Mouse (Mus musculus): ENCODE measurements around the gene Cela2a.

Cela2a gene

GRCm38 (mm10) chr4:141826060-141826459 lies at the start of gene Cela2a:
TSS of gene Cela2a (minus strand) at chr4:141826160.
- DNase-seq (ENCODE audit: low spot score): no peak

GRCm38 (mm10) chr4:141875481-141876108 lies 49.6 kb upstream of the Cela2a start:
- DNase-seq (ENCODE audit: low spot score): no peak

GRCm38 (mm10) chr4:141874601-141875460 lies 48.9 kb upstream of the Cela2a start, which contains the start of gene Efhd2:
TSS of gene Efhd2 (minus strand) at chr4:141874920.
- DNase-seq (ENCODE audit: low spot score): peak; percentile 59

- no peak for DNase-seq (ENCODE audit: low spot score)
Observed at GRCm38 (mm10) chr4:141874111-141874600, 48.2 kb upstream of the Cela2a start.

- no peak for DNase-seq (ENCODE audit: low spot score)
Observed at GRCm38 (mm10) chr4:141872977-141873376, 47.0 kb upstream of the Cela2a start.

- DNase-seq (ENCODE audit: low spot score): no peak
Observed at GRCm38 (mm10) chr4:141871909-141872308, 45.9 kb upstream of the Cela2a start.

GRCm38 (mm10) chr4:141871333-141871725 lies 45.4 kb upstream of the Cela2a start:
- no peak for DNase-seq (ENCODE audit: low spot score)

GRCm38 (mm10) chr4:141870666-141871332 lies 44.8 kb upstream of the Cela2a start:
- DNase-seq (ENCODE audit: low spot score): no peak

GRCm38 (mm10) chr4:141869436-141870215 lies 43.7 kb upstream of the Cela2a start:
- DNase-seq (ENCODE audit: low spot score): no peak

- no peak for DNase-seq (ENCODE audit: low spot score)
Observed at GRCm38 (mm10) chr4:141868051-141868450, 42.1 kb upstream of the Cela2a start.

- DNase-seq (ENCODE audit: low spot score): no peak
Observed at GRCm38 (mm10) chr4:141867498-141867897, 41.5 kb upstream of the Cela2a start.

- no peak for DNase-seq (ENCODE audit: low spot score)
Observed at GRCm38 (mm10) chr4:141866933-141867490, 41.1 kb upstream of the Cela2a start.

GRCm38 (mm10) chr4:141865600-141865999 lies 39.6 kb upstream of the Cela2a start:
- DNase-seq (ENCODE audit: low spot score): no peak

- no peak for DNase-seq (ENCODE audit: low spot score)
Observed at GRCm38 (mm10) chr4:141865006-141865405, 39.0 kb upstream of the Cela2a start.

- DNase-seq (ENCODE audit: low spot score): no peak
Observed at GRCm38 (mm10) chr4:141864506-141864905, 38.5 kb upstream of the Cela2a start.

GRCm38 (mm10) chr4:141863726-141864280 lies 37.8 kb upstream of the Cela2a start:
- no peak for DNase-seq (ENCODE audit: low spot score)

- no peak for DNase-seq (ENCODE audit: low spot score)
Observed at GRCm38 (mm10) chr4:141862867-141863266, 36.9 kb upstream of the Cela2a start.

- no peak for DNase-seq (ENCODE audit: low spot score)
Observed at GRCm38 (mm10) chr4:141861591-141862295, 35.8 kb upstream of the Cela2a start.

- no peak for DNase-seq (ENCODE audit: low spot score)
Observed at GRCm38 (mm10) chr4:141860246-141860841, 34.4 kb upstream of the Cela2a start.

GRCm38 (mm10) chr4:141859351-141859750 lies 33.4 kb upstream of the Cela2a start:
- no peak for DNase-seq (ENCODE audit: low spot score)

Measured in ovary, postnatal 10 days (tissue).